Mouse (Mus musculus) C2C12 (cell line): ENCODE measurements at regions not wholly inside any gene's neighbourhood (a gene's known extent, or its start where the extent isn't known, plus 50 kb on each side); places are given as distances from the start of the nearest gene placed in this dataset.

Experiments
- H3K27me3 ChIP-seq: one replicate; pipeline ENCODE4 v1.6.1; 2011; ENCODE audit not compliant: control insufficient read depth, insufficient read depth, insufficient read length
- H3K36me3 ChIP-seq: one replicate; pipeline ENCODE4 v1.6.1; 2011; ENCODE audit not compliant: control insufficient read depth, insufficient read depth
- H3K4me3 ChIP-seq: one replicate; pipeline ENCODE4 v1.5.1; 2011; ENCODE audit warnings: mild to moderate bottlenecking, control low read depth; ENCODE audit not compliant: poor library complexity, insufficient read depth, severe bottlenecking
- H3K79me2 ChIP-seq: one replicate; pipeline ENCODE4 v1.6.1; 2011; ENCODE audit not compliant: control insufficient read depth, insufficient read depth
- H3K79me3 ChIP-seq: one replicate; pipeline ENCODE4 v1.6.1; 2011; ENCODE audit warnings: low read depth, control low read depth
- H3ac ChIP-seq: one replicate; pipeline ENCODE3; 2011; ENCODE audit warnings: low read depth; ENCODE audit not compliant: control insufficient read depth, insufficient read length
- CEBPB ChIP-seq: IDR thresholded peaks from one replicate; pipeline ENCODE4 v1.6.1; 2011; ENCODE audit warnings: low read depth, mild to moderate bottlenecking, control low read depth, moderate library complexity
- CTCF ChIP-seq: IDR thresholded peaks from one replicate; pipeline ENCODE4 v1.5.1; 2011; ENCODE audit not compliant: control insufficient read depth, insufficient read depth, insufficient read length
- FOSL1 ChIP-seq: IDR thresholded peaks from one replicate; pipeline ENCODE4 v1.8.0; 2011; ENCODE audit warnings: mild to moderate bottlenecking, low read length; ENCODE audit not compliant: poor library complexity, insufficient read depth, severe bottlenecking
- MAX ChIP-seq: IDR thresholded peaks from one replicate; pipeline ENCODE4 v1.6.1; 2011; ENCODE audit warnings: mild to moderate bottlenecking, control low read depth
- MYOD1 ChIP-seq: IDR thresholded peaks from one replicate; pipeline ENCODE4 v1.6.1; 2011; ENCODE audit warnings: low read depth; ENCODE audit not compliant: control insufficient read depth, insufficient read length
- MYOG ChIP-seq: IDR thresholded peaks from one replicate; pipeline ENCODE4 v1.6.1; 2011; ENCODE audit not compliant: control insufficient read depth, insufficient read length; ENCODE audit errors: extremely low read depth
- USF1 ChIP-seq: IDR thresholded peaks from one replicate; pipeline ENCODE4 v1.6.1; 2011; ENCODE audit warnings: low read depth, mild to moderate bottlenecking, control low read depth, moderate library complexity

DNA sequence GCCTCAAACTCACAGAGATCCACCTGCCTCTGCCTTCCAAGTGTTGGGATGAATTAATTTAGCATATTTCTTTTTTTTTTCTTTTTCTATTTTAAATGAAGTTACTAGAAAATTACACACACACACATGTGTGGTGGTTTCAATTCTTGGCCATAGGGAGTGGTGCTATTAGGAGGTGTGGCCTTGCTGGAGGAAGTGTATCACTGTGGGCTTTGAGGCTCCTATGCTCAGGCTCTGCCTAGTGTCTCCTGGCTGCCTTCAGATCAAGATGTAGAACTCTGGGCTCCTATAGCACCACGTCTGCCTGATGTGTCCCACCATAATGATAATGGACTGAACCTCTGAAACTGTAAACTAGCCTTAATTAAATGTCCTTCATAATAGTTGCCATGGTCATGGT, 66.8 kb upstream of the Haao start:
- Histone ChIP-seq H3ac (no peak overlapping the region), H3K79me3 (no peaks in the 10 kb centered on the region), H3K27me3 (no peaks in the 10 kb centered on the region)

DNA sequence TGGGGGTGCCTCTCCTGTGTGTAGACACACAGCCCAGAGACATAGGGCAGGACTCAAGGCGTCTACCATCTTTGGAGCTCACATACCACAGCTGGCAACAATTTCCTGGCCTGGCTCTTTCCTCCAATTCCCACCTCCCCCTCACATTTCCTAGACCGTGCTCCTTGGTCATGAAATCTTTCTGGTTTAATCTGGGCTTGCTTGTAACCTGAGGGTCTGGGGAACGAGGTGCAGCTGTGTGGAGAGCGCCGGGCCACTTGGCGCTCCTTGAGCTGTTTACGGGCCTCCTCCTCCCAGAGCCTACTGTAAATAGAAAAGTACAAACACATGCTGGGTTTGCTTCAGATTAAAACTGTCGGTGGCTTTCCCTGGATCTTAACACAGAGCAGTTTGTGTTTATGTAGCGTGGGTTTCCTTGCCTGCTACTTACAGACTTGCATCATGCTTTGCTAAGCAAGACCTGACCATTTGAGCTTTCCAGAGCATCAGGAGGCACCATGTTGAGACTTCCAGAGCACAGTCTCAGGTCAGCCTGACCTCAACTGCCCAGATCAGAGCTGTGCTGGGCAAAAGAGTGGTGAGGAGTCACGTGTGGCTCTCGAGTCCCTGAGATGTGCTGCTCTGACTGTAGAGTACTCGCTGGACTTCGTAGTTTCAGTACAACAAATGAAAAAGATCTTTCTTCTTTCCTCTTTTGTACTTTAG, 66.1 kb upstream of the Haao start:
- Histone ChIP-seq H3ac (no peak overlapping the region), H3K79me2 (no peaks in the 10 kb centered on the region), H3K27me3 (no peaks in the 10 kb centered on the region), H3K79me3 (no peaks in the 10 kb centered on the region), H3K4me3 (no peak overlapping the region), H3K36me3 (no peaks in the 10 kb centered on the region)
- TF ChIP-seq CEBPB (no peak), MYOD1 (no peak), USF1 (no peak), MAX (no peak), MYOG (no peak), FOSL1 (no peak), CTCF (no peak)

More for the DNA sequence above, 66.8 kb upstream of the Haao start:
- Histone ChIP-seq H3K79me2 (no peaks in the 10 kb centered on the region), H3K4me3 (no peak overlapping the region), H3K36me3 (no peaks in the 10 kb centered on the region)
- TF ChIP-seq MYOD1 (no peak), MAX (no peak), CTCF (no peak), CEBPB (no peak), USF1 (no peak), FOSL1 (no peak), MYOG (no peak)

DNA sequence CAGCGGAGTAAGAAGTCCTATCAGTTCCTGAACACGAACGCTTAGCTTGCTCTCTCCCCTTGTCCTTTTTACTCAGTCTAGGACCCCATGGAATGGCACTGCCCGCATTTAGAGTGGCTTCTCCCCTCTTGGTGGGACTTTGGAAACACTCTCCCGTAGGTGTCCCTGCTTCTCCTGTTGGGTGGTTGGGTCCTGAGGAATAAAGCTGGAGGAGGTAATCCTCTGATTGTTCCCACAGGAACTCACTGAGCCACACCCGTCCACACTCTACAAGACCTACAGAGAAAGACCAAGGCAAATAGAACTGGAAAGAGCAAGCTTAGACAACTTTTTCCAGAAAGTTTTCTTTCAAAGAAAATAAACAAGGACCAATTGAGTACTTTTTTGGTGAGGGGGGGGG, 64.7 kb upstream of the Haao start:
- no peak overlapping the region for H3ac ChIP-seq
- TF ChIP-seq CEBPB, result no peak
- TF ChIP-seq MYOG, result no peak
- no peak for TF ChIP-seq USF1
- TF ChIP-seq FOSL1, result no peak
- TF ChIP-seq CTCF, result no peak
- TF ChIP-seq MAX, result no peak
- TF ChIP-seq MYOD1, result no peak

DNA sequence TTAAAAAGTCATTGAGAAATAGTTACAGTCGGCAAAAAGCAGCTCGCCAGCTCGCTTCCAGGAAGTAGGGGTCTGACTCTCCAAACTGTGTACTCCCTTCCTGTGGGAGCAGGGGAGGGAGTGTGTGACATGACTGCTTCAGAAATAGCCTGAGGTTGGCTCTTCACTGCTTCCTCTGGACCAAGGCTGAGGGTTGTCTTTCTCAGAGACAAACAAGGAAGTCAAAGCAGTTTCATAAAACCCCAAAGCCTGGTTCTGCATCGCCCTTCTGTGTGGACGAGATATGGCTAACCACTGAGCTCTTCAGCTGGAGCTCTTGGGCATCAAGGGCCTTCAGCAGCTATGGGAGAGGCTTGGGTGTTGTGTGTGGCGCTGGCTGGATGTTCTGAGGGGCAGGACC, 61.0 kb upstream of the Haao start:
- Histone ChIP-seq H3ac (no peak overlapping the region), H3K36me3 (no peaks in the 10 kb centered on the region), H3K79me2 (no peaks in the 10 kb centered on the region), H3K79me3 (no peaks in the 10 kb centered on the region), H3K4me3 (no peak overlapping the region), H3K27me3 (no peaks in the 10 kb centered on the region)
- TF ChIP-seq CEBPB, result no peak
- TF ChIP-seq USF1, result no peak
- no peak for TF ChIP-seq MYOG
- TF ChIP-seq FOSL1, result no peak

More for the DNA sequence above, 64.7 kb upstream of the Haao start:
- Histone ChIP-seq H3K36me3 (no peaks in the 10 kb centered on the region), H3K27me3 (no peaks in the 10 kb centered on the region), H3K4me3 (no peak overlapping the region), H3K79me2 (no peaks in the 10 kb centered on the region), H3K79me3 (no peaks in the 10 kb centered on the region)

DNA sequence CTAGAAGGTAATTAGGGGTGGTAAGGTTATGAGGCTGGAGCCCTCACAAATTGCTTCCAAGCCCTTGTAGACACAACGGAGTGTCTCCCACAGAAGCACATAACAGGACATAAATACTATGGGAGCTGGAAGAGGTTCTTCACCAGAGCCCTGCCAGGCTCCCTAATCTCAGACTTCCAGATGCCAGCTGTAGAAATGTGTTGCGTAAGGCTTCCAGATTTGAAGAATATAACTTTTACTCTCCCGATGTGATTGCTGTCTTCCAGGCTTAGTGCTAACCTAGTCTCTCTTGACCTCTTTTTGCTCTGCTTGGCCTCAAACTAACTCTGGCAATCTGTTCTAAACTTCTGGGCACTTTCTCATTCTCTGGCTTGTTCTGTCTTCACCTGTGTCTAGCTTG, 59.8 kb upstream of the Haao start:
- H3K79me2 ChIP-seq, result no peaks in the 10 kb centered on the region
- no peak overlapping the region for H3ac ChIP-seq
- TF ChIP-seq FOSL1, result no peak
- no peak for TF ChIP-seq USF1
- no peak for TF ChIP-seq MAX
- TF ChIP-seq MYOG, result no peak
- no peak for TF ChIP-seq CEBPB
- TF ChIP-seq CTCF, result no peak
- no peak for TF ChIP-seq MYOD1
- no peaks in the 10 kb centered on the region for H3K36me3 ChIP-seq
- H3K27me3 ChIP-seq, result no peaks in the 10 kb centered on the region
- no peaks in the 10 kb centered on the region for H3K79me3 ChIP-seq
- H3K4me3 ChIP-seq, result no peak overlapping the region
